Mouse (Mus musculus) embryonic facial prominence, embryonic 11.5 days (tissue): ENCODE results near the gene Tigd3. TPM values are rescaled to one million over a fixed set of nuclear protein-coding genes. Genes with fewer than 3 reads are reported as not detected.
"Not testable (repeated sequence)": the region's sequence is repeated elsewhere in the genome, so short reads cannot be mapped to it uniquely, and the experiment has no call there.

Experiments
- ATAC-seq: fragments of 200-750 bp; cut with Nextera tagmentation; replicated peaks from 2 replicates; pipeline ENCODE4 v1.8.0; 2017; ENCODE audit warnings: low read depth; ENCODE audit not compliant: insufficient number of reproducible peaks, low FRiP score, low TSS enrichment
- DNase-seq: peaks from one replicate; pipeline ENCODE4 v3.0.0-alpha.2; 2015; ENCODE audit warnings: low spot score
- H3K27ac ChIP-seq: fragments of 300-500 bp; sonication (generic); replicated peaks from 2 replicates; pipeline ENCODE4 v1.5.1; 2014; ENCODE audit warnings: mild to moderate bottlenecking, low read depth, low read length, control low read depth
- H3K27me3 ChIP-seq: fragments of 300-500 bp; sonication (generic); 2 replicates; pipeline ENCODE4 v1.6.1; 2014; ENCODE audit warnings: mild to moderate bottlenecking, low read length, moderate library complexity, mixed read lengths; ENCODE audit not compliant: control insufficient read depth, insufficient read depth
- H3K36me3 ChIP-seq: fragments of 300-500 bp; sonication (generic); replicated peaks from 2 replicates; pipeline ENCODE4 v1.6.1; 2014; ENCODE audit warnings: low read depth, mild to moderate bottlenecking, low read length, moderate library complexity, mixed read lengths; ENCODE audit not compliant: control insufficient read depth, insufficient read depth
- H3K4me1 ChIP-seq: fragments of 300-500 bp; sonication (generic); 2 replicates; pipeline ENCODE4 v1.6.1; 2014; ENCODE audit warnings: low read length, mixed read lengths; ENCODE audit not compliant: control insufficient read depth, insufficient read depth
- H3K4me2 ChIP-seq: fragments of 300-500 bp; sonication (generic); 2 replicates; pipeline ENCODE4 v1.6.1; 2014; ENCODE audit warnings: low read depth, mild to moderate bottlenecking, control low read depth, low read length, moderate library complexity
- H3K4me3 ChIP-seq: fragments of 300-500 bp; sonication (generic); 2 replicates; pipeline ENCODE4 v1.5.1; 2014; ENCODE audit warnings: low read depth, low read length, control low read depth
- H3K9ac ChIP-seq: fragments of 300-500 bp; sonication (generic); replicated peaks from 2 replicates; pipeline ENCODE4 v1.6.1; 2014; ENCODE audit warnings: mild to moderate bottlenecking, control low read depth, low read length
- H3K9me3 ChIP-seq: fragments of 300-500 bp; sonication (generic); replicated peaks from 2 replicates; pipeline ENCODE4 v1.6.1; 2016; ENCODE audit warnings: mild to moderate bottlenecking, low read length, inconsistent platforms, mixed read lengths; ENCODE audit not compliant: control insufficient read depth
- WGBS: fragments of 180-500 bp; shearing (Covaris S2); extraction: QIAGEN DNeasy Blood & Tissue Kit; methylation state at CpG from one replicate; pipeline ENCODE4 v1.1.7; 2014; 5-methylcytosine and 5-hydroxymethylcytosine counted together
- polyA plus RNA-seq: library from polyadenylated mRNA; unstranded; fragments of >200 nt; fragmentation: Nextera tagmentation; extraction: Ambion mirVana; gene quantifications from 2 replicates; pipeline ENCODE4 v1.2.1, GENCODE M21; 2014

The Tigd3 gene
- polyA plus RNA-seq, 1 experiment from 2014 or later: 4.3 TPM

DNA sequence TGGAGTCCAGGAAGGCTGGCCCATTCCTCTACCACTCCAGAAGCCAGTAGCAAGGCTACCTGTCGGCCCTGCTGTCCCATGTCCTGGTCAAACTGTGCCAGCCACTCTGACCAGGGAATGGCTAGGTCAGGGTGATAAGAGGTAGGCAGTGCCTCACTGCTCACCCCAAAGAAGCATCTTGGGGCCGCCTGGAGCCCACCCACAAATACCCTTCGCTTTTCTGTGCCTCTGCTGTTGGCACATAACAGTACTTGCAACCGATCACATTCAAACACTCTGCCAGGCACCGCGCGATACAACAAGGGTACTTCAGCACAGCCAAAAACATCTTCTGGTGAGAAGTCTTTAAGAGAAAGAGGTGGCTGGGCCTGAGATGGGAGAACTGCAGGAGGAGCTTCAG lies 1.7 kb downstream of the Tigd3 start:
- Histone ChIP-seq H3K4me3 (no peak overlapping the region), H3K27me3 (no peaks in the 10 kb centered on the region), H3K27ac (no peak overlapping the region), H3K4me2 (no peak overlapping the region), H3K36me3 (no peaks in the 10 kb centered on the region), H3K9me3 (no peaks in the 10 kb centered on the region), H3K9ac (no peak overlapping the region), H3K4me1 (peaks cover 2% of the 10 kb centered on the region; the same call in 1 of the 2 replicates)
- ATAC-seq (no peak), DNase-seq (no peak)
- WGBS: 93% methylated on average over 7 of the region's 7 CpGs

DNA sequence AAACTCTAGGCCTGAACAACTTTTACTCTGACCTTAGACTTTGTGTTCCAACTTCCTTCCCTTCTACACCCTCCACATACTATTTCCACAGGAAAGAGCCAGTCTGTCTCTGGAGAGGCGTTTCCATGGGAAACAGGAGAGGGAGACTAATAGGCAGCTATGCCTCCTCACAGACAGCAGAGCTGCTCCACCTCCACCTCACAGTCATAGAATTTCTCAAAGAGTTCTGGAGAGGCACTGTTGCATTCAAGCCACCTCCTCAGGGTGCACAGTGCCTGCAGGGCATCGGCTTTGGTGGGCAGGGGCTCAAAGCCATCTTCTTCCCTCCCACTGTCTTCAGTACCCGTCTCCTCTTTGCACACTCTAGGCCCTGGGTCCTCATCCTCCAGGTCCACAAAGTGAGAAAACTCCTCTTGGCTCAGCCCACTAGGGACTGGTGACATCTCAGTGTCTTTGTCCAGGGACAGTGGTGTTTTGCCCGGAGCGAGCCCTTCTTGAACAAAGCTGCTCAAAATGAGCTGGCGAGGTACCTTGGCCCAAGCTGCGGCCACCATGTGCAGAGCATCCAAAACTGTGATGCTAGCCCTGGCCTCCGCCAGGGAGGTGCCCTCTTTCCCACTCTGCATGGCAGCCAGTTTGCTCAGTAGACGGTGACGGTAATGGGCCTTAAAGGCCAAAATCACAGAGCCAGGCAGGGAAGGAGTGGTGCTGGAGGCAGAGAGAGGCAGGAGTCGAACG lies 2.3 kb downstream of the Tigd3 start:
- ATAC-seq (no peak), DNase-seq (no peak)
- H3K4me2 ChIP-seq: no peak overlapping the region
- no peak overlapping the region for H3K4me3 ChIP-seq
- H3K4me1 ChIP-seq: peaks cover 2% of the 10 kb centered on the region; the same call in 1 of the 2 replicates
- no peak overlapping the region for H3K27ac ChIP-seq
- H3K9ac ChIP-seq: no peak overlapping the region
- 92% methylated on average over 12 of the region's 12 CpGs for WGBS
- H3K36me3 ChIP-seq: no peaks in the 10 kb centered on the region
- no peaks in the 10 kb centered on the region for H3K9me3 ChIP-seq
- no peaks in the 10 kb centered on the region for H3K27me3 ChIP-seq

DNA sequence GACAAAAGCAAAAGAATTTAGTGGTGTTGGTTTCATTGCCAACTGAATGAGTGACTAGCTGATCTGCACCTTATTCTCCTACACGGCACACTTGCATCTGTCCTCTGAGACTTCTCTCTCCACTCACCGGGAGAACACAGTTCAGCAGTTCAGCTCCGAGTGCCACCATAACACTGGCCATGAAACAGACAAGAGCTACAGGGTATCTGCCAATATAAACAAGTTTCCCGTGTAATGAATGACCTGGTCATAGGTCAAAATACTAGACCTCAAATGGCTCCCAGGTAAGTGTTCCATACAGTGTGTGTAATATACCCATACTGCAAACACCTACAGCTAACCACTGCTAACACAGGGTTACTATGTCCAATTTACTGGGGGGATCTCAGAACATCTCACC lies 4.7 kb downstream of the Tigd3 start:
- H3K4me3 ChIP-seq: no peak overlapping the region
- no peaks in the 10 kb centered on the region for H3K36me3 ChIP-seq
- H3K27ac ChIP-seq: no peak overlapping the region
- H3K27me3 ChIP-seq: no peaks in the 10 kb centered on the region
- H3K9ac ChIP-seq: no peak overlapping the region
- H3K4me1 ChIP-seq: peaks cover 2% of the 10 kb centered on the region; the same call in 1 of the 2 replicates
- WGBS: 82% methylated on average over 4 of the region's 4 CpGs
- H3K9me3 ChIP-seq: no peaks in the 10 kb centered on the region
- DNase-seq (no peak), ATAC-seq (no peak)
- H3K4me2 ChIP-seq: no peak overlapping the region

DNA sequence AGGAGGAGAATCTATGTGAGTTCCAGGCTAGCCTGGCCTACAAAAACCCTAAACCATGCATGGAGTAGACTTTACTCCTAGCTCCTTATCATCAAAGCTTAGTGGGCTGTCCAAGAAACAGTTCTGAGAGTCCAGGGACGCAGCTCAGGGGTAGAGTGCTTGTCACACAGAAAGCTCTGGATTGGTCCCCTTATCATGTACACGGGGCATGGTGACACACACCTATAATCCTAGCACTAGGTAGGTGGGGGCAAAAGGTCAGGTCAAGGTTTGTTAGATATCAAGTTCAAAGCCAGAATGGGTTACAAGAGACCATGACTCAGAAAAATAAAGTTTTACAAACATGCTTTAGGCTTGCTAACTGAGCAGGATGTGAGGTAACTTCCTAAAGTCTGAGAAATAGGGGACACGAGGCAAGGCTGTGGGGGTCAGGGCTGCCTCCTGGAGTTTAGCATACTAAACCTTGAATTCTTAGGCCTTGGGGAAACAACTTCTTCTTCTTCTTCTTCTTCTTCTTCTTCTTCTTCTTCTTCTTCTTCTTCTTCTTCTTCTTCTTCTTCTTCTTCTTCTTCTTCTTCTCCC lies 6.6 kb downstream of the Tigd3 start:
- Histone ChIP-seq H3K27ac (no peak overlapping the region), H3K9ac (no peak overlapping the region), H3K27me3 (no peaks in the 10 kb centered on the region), H3K9me3 (no peaks in the 10 kb centered on the region), H3K4me1 (no peaks in the 10 kb centered on the region), H3K36me3 (no peaks in the 10 kb centered on the region), H3K4me2 (no peak overlapping the region), H3K4me3 (no peak overlapping the region)
- no peak for DNase-seq
- ATAC-seq: no peak
- WGBS: 85% methylated on average over 3 of the region's 3 CpGs

DNA sequence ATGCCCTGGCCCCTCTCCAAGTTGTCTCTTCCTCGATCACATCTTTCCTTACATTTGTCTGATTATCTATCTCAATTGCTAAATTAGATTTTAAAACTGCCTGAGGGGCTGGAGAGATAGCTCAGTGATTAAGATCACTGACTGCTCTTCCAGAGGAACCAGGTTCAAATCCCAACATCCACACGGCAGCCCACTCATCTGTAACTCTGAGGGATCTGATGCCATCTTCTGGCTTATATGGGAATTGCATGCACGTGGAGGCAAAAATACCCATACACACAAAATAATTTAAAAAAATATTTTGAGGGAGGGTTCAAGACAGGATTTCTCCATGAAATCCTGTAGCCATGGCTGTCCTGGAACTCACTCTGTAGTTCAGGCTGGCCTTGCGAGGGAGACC lies 8.1 kb downstream of the Tigd3 start:
- ATAC-seq (no peak), DNase-seq (peak; percentile 43)
- H3K4me1 ChIP-seq: no peaks in the 10 kb centered on the region
- H3K9ac ChIP-seq: no peak overlapping the region
- no peaks in the 10 kb centered on the region for H3K9me3 ChIP-seq
- H3K4me2 ChIP-seq: no peak overlapping the region
- H3K36me3 ChIP-seq: no peaks in the 10 kb centered on the region
- WGBS: 58% methylated on average over 4 of the region's 4 CpGs
- no peak overlapping the region for H3K27ac ChIP-seq
- H3K27me3 ChIP-seq: no peaks in the 10 kb centered on the region
- H3K4me3 ChIP-seq: no peak overlapping the region

DNA sequence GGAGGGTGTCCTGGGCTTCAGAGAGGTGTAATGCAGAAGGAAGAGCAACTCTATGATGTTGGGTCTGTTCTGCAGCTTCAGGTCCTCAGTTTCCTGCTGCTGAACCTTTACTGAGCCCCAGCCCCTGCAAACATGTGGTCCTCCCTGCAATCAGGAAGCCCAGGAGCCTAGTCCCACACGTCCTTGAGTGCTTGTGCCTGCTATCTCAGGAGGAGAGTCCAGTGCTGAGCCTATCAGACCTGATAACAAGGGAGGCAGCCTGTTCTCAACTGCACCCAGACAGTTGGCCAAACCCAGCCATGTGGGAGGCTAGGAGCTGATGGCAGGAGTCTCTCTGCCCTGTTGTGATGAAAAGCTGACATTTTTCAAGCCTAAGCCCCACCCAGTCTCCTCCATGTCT lies 10.0 kb downstream of the Tigd3 start:
- no peak overlapping the region for H3K4me2 ChIP-seq
- WGBS: 33% methylated on average over 1 of the region's 1 CpGs
- no peak overlapping the region for H3K4me3 ChIP-seq
- no peaks in the 10 kb centered on the region for H3K9me3 ChIP-seq
- no peak overlapping the region for H3K27ac ChIP-seq
- ATAC-seq (no peak), DNase-seq (no peak)
- no peak overlapping the region for H3K9ac ChIP-seq
- H3K27me3 ChIP-seq: no peaks in the 10 kb centered on the region
- no peaks in the 10 kb centered on the region for H3K4me1 ChIP-seq
- no peaks in the 10 kb centered on the region for H3K36me3 ChIP-seq

DNA sequence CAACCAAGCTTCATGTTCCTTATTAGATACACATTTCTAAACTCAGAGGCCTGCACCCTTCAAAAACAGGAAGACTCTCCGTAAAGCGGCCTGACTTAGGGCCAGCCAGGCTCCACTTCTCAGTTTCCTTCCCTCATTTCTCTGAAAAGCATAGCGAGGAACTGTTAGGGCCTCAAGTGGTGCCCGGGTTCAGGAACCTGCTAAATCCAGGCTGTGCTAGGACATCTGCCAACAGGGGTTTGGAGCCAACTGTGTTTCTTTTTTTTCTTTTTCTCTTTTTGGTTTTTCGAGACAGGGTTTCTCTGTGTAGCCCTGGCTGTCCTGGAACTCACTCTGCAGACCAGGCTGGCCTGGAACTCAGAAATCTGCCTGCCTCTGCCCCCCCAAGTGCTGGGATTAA lies 11.9 kb downstream of the Tigd3 start:
- not testable (repeated sequence) for H3K9me3 ChIP-seq, H3K36me3 ChIP-seq, DNase-seq, H3K4me2 ChIP-seq, ATAC-seq, H3K4me1 ChIP-seq, H3K4me3 ChIP-seq, H3K27me3 ChIP-seq, H3K9ac ChIP-seq, H3K27ac ChIP-seq
- 88% methylated on average over 5 of the region's 5 CpGs for whole genome bisulfite sequencing

DNA sequence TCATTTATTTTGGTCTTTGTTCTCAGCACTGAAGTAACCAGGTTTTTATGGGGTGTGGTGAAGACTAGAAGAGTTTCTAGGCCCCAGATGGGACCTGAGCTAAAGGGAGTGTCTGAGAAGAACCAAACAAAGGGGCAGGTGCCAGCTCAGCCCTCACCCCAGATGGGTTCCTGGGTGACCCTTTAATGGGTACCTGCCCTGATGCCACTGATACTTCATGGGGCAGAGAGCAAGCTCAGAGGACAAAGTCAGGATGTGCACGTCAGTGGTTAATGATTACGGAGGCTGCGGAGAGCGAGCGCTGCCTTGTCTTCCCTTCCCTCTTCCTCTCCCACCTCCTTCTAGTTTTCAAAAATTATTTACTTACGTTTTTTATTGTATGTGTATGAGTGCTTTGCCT lies 12.8 kb downstream of the Tigd3 start:
- ATAC-seq (no peak), DNase-seq (no peak)
- no peak overlapping the region for H3K9ac ChIP-seq
- 93% methylated on average over 6 of the region's 6 CpGs for whole genome bisulfite sequencing
- H3K4me1 ChIP-seq: no peaks in the 10 kb centered on the region
- H3K36me3 ChIP-seq: no peaks in the 10 kb centered on the region
- no peak overlapping the region for H3K4me2 ChIP-seq
- H3K9me3 ChIP-seq: no peaks in the 10 kb centered on the region
- H3K27ac ChIP-seq: no peak overlapping the region
- H3K27me3 ChIP-seq: no peaks in the 10 kb centered on the region
- no peak overlapping the region for H3K4me3 ChIP-seq
